Mouse (Mus musculus): Measurements from ENCODE around the gene Aqp7.

DNA sequence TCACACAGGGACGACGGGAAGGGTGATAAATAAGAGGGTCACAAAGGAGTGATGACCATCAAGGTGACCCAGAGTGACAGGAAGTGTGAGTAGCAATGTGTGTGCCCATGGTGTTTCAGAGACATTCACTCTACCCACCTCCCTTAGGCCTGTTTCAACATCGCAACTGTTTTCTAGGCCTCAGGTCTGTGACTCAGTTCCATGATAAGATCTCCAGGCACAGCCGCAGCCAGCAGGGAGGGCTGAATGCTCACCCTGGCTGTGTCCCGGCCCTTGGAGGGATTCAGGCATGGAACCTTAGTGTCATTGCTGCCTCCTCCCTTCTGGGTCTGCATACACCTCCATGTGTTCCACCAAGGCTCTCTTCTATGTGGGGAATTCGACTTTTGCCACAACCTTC, 30.8 kb upstream of the Aqp7 start:
- no peak for TF ChIP-seq MXI1 (IDR thresholded peaks at IDR 0.05; ENCODE audit: low read depth, low read length)
- TF ChIP-seq RCOR1 (conservative IDR thresholded peaks at IDR 0.05; ENCODE audit: low read depth, low read length), result no peak
- no peak for TF ChIP-seq USF2 (conservative IDR thresholded peaks at IDR 0.05; ENCODE audit: low read depth, low read length)
- no peak for TF ChIP-seq NELFE (IDR thresholded peaks at IDR 0.05; ENCODE audit: low read depth, low read length)
- no peak for TF ChIP-seq HCFC1 (IDR thresholded peaks at IDR 0.05; ENCODE audit: low read depth, low read length)
- TF ChIP-seq ZKSCAN1 (IDR thresholded peaks at IDR 0.05; ENCODE audit: borderline replicate concordance, low read depth, low read length), result no peak
- no peak for TF ChIP-seq SMC3 (IDR thresholded peaks at IDR 0.05; ENCODE audit: low read depth, low read length)
- TF ChIP-seq ZNF384 (IDR thresholded peaks at IDR 0.05; ENCODE audit: low read depth, low read length), result no peak
- TF ChIP-seq ZC3H11A (IDR thresholded peaks at IDR 0.05; ENCODE audit: low read depth, low read length), result no peak
- no peak for TF ChIP-seq GABPA (IDR thresholded peaks at IDR 0.05; ENCODE audit: insufficient replicate concordance, low read depth, low read length)
- no peak for TF ChIP-seq CHD2 (IDR thresholded peaks at IDR 0.05; ENCODE audit: low read length)
- no peak for TF ChIP-seq CTCF (conservative IDR thresholded peaks at IDR 0.05 in 1 of 2, IDR thresholded peaks at IDR 0.05 in 1 of 2; ENCODE audit: low read depth in 2 of 2, low read length in 2 of 2)
- no peak for TF ChIP-seq BHLHE40 (IDR thresholded peaks at IDR 0.05; ENCODE audit: low read depth, low read length)

All from CH12.LX (cell line).